Mouse (Mus musculus): ENCODE measurements at regions not wholly inside any gene's neighbourhood (a gene's known extent, or its start where the extent isn't known, plus 50 kb on each side); places are given as distances from the start of the nearest gene placed in this dataset.

DNA sequence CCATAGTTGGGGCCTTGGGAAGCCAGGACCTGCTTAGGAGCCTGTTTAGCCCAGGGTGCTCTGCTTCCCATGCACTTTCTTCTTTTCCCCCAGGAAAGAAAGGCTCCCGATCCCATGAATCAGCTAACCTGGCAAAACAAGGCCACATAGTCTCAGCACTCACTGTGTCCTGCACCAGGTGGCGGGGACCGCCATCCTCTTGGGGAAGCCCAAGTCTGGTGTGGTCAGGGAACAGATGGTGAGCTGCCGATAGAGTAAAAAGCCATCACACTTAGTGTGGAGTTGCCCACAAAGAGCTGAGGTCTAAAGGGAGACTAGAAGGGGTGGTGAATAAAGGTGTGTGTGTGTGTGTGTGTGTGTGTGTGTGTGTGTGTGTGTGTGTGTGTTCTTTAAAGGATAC, 57.0 kb upstream of the Lrpap1 start:
- no peak overlapping the region for H3K4me2 ChIP-seq (ENCODE audit: low read depth, low read length)
- ATAC-seq (ENCODE audit: insufficient read depth, low read depth), result no peak
- no peak for DNase-seq (ENCODE audit: low spot score)
- WGBS, result 93% methylated on average over 4 of the region's 4 CpGs
- no peaks in the 10 kb centered on the region for H3K9me3 ChIP-seq (replicated peaks; ENCODE audit: control insufficient read depth, low read length)
- TF ChIP-seq CTCF (IDR thresholded peaks at IDR 0.05; ENCODE audit: low read depth), result no peak
- no peak for TF ChIP-seq EP300 (IDR thresholded peaks at IDR 0.05; ENCODE audit: low read depth)
- no peaks in the 10 kb centered on the region for H3K27me3 ChIP-seq (ENCODE audit: control insufficient read depth, insufficient read depth, low read length)
- H3K9ac ChIP-seq (replicated peaks; ENCODE audit: low read depth, low read length), result no peak overlapping the region
- H3K36me3 ChIP-seq (replicated peaks; ENCODE audit: control insufficient read depth, insufficient read depth, low read length), result no peaks in the 10 kb centered on the region
- no peak overlapping the region for H3K4me3 ChIP-seq (ENCODE audit: low read depth, low read length)
- peaks cover 19% of the 10 kb centered on the region; the same call in 1 of the 2 replicates for H3K4me1 ChIP-seq (ENCODE audit: control insufficient read depth, insufficient read depth)
- no peak overlapping the region for H3K27ac ChIP-seq (ENCODE audit: low read depth)

DNA sequence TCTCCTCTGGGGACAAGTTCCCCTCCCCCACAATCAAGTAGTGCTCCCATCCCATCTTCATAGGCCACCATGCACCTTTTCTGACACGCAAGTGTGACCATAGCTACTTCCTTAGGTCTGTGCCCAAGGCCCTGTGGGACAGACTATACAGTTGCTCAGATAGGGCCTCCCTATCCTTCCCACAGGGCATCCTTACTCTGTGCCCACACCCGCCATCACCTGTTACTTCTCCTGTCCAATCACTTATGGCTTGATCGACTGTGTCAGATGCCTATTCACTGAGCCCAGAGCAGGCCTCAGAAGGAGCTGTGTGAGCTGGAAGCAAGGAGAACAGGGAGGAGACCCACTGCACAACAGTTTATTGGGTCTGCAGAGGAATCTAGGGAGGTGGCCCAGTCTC, 56.6 kb upstream of the Lrpap1 start:
- WGBS, result 88% methylated on average over 3 of the region's 3 CpGs
- Histone ChIP-seq H3K4me1 (ENCODE audit: control insufficient read depth, insufficient read depth) (peaks cover 19% of the 10 kb centered on the region; the same call in 1 of the 2 replicates), H3K9ac (replicated peaks; ENCODE audit: low read depth, low read length) (no peak overlapping the region), H3K27me3 (ENCODE audit: control insufficient read depth, insufficient read depth, low read length) (no peaks in the 10 kb centered on the region), H3K4me2 (ENCODE audit: low read depth, low read length) (no peak overlapping the region), H3K4me3 (ENCODE audit: low read depth, low read length) (no peak overlapping the region), H3K9me3 (replicated peaks; ENCODE audit: control insufficient read depth, low read length) (no peaks in the 10 kb centered on the region), H3K27ac (ENCODE audit: low read depth) (no peak overlapping the region), H3K36me3 (replicated peaks; ENCODE audit: control insufficient read depth, insufficient read depth, low read length) (no peaks in the 10 kb centered on the region)
- ATAC-seq (ENCODE audit: insufficient read depth, low read depth) (no peak), DNase-seq (ENCODE audit: low spot score) (no peak)
- no peak for TF ChIP-seq EP300 (IDR thresholded peaks at IDR 0.05; ENCODE audit: low read depth)

DNA sequence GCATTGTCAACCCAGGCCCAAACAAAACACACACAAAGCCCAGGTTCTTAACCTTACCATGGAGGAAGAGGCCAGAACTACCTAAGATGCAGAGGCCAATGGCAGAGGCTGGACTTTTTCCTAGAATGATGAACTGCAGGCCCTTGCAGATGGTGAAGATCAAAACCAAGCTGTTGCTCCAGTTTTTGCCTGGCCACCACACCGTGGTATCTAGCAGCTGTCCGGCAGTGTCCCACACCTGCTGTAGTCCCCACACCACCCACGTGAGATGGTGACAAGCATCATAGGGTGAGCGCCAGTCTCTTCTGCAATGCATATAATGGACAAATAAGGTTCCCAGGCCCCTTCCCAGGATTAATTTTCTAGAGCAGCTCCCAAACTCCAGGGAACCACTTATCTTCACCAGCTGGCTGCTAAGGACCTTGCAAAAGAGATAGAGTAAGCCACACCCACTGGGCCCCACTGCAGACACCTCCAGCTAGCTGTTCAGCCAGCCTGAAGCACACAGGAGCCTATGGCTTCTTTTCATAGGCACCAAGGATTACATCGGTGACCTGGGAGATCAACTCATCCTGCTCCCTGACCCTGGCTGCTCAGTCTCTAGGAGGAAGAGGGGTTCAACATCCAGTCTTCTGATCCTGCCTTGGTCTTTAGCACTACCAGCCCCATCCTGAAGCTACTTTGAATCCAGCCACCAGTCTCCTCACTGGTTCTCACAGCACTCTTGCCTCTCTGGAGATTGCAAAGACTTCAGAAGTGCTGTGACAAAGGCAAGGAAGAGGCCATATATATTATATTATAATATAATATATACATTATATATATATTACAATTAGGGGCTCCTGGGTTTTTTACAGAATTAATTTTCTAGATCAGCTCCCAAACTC, 55.6 kb upstream of the Lrpap1 start:
- 63% methylated on average over 5 of the region's 5 CpGs for WGBS
- Histone ChIP-seq H3K27ac (ENCODE audit: low read depth) (no peak overlapping the region), H3K4me1 (ENCODE audit: control insufficient read depth, insufficient read depth) (peaks cover 17% of the 10 kb centered on the region; the same call in 1 of the 2 replicates), H3K9ac (replicated peaks; ENCODE audit: low read depth, low read length) (no peak overlapping the region), H3K36me3 (replicated peaks; ENCODE audit: control insufficient read depth, insufficient read depth, low read length) (no peaks in the 10 kb centered on the region), H3K4me2 (ENCODE audit: low read depth, low read length) (no peak overlapping the region), H3K27me3 (ENCODE audit: control insufficient read depth, insufficient read depth, low read length) (no peaks in the 10 kb centered on the region), H3K9me3 (replicated peaks; ENCODE audit: control insufficient read depth, low read length) (no peaks in the 10 kb centered on the region), H3K4me3 (ENCODE audit: low read depth, low read length) (no peak overlapping the region)
- TF ChIP-seq CTCF (IDR thresholded peaks at IDR 0.05; ENCODE audit: low read depth) (no peak), EP300 (IDR thresholded peaks at IDR 0.05; ENCODE audit: low read depth) (no peak)
- DNase-seq (ENCODE audit: low spot score) (no peak), ATAC-seq (ENCODE audit: insufficient read depth, low read depth) (no peak)

DNA sequence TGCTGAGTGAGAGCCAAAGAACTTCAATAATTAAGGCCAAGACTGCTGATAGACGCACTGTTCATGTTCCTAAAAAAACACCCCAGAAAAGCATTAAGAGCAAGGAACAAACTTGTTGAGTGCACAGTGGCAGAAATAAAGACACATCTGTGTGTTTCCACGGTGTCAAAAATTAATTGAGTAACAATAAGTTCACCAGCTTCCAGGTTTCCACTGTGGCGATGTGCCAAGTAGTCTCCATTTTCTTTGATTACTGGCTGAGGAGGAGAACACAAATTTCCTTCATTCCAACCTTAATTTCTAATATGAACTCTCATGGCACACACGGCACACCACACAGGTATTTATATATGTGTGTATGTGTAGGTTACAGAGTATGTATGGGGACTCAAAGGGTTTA, 54.3 kb upstream of the Lrpap1 start:
- H3K27me3 ChIP-seq (ENCODE audit: control insufficient read depth, insufficient read depth, low read length), result no peaks in the 10 kb centered on the region
- H3K4me3 ChIP-seq (ENCODE audit: low read depth, low read length), result no peak overlapping the region
- no peak overlapping the region for H3K27ac ChIP-seq (ENCODE audit: low read depth)
- H3K9ac ChIP-seq (replicated peaks; ENCODE audit: low read depth, low read length), result no peak overlapping the region
- H3K9me3 ChIP-seq (replicated peaks; ENCODE audit: control insufficient read depth, low read length), result no peaks in the 10 kb centered on the region
- H3K36me3 ChIP-seq (replicated peaks; ENCODE audit: control insufficient read depth, insufficient read depth, low read length), result no peaks in the 10 kb centered on the region
- no peak for DNase-seq (ENCODE audit: low spot score)
- peaks cover 7% of the 10 kb centered on the region; the same call in 1 of the 2 replicates for H3K4me1 ChIP-seq (ENCODE audit: control insufficient read depth, insufficient read depth)
- TF ChIP-seq EP300 (IDR thresholded peaks at IDR 0.05; ENCODE audit: low read depth) (no peak), CTCF (IDR thresholded peaks at IDR 0.05; ENCODE audit: low read depth) (no peak)
- H3K4me2 ChIP-seq (ENCODE audit: low read depth, low read length), result no peak overlapping the region
- WGBS, result 67% methylated on average over 4 of the region's 4 CpGs
- ATAC-seq (ENCODE audit: insufficient read depth, low read depth), result no peak

DNA sequence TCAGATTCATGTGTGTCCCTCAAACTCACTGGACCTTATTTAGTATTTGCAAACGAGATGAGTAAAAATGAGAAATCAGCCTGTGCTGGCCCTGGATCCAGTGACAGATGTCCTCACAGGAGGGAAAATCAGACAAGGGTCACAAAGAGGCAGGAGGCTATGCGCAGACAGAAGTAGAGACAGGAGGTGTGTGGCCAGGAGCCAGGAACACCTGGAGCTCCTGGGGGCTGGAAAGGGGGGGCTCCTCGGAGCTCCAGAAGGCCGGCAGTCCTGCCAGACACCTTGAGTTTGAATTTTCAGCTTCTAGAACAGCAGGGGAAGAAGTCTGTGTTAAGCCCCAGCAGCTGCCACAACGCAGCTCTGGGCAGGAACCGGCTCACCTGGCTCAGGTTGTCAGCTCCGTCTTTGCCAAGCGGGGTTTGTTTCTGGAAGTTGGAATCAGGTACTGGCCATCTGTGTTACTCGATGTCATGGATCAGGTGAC, 53.7 kb upstream of the Lrpap1 start:
- WGBS, result 57% methylated on average over 9 of the region's 9 CpGs
- DNase-seq (ENCODE audit: low spot score), result no peak
- no peak overlapping the region for H3K9ac ChIP-seq (replicated peaks; ENCODE audit: low read depth, low read length)
- TF ChIP-seq EP300 (IDR thresholded peaks at IDR 0.05; ENCODE audit: low read depth) (no peak), CTCF (IDR thresholded peaks at IDR 0.05; ENCODE audit: low read depth) (no peak)
- no peaks in the 10 kb centered on the region for H3K9me3 ChIP-seq (replicated peaks; ENCODE audit: control insufficient read depth, low read length)
- no peak for ATAC-seq (ENCODE audit: insufficient read depth, low read depth)
- H3K4me2 ChIP-seq (ENCODE audit: low read depth, low read length), result no peak overlapping the region
- no peaks in the 10 kb centered on the region for H3K27me3 ChIP-seq (ENCODE audit: control insufficient read depth, insufficient read depth, low read length)
- peaks cover 7% of the 10 kb centered on the region; the same call in 1 of the 2 replicates for H3K4me1 ChIP-seq (ENCODE audit: control insufficient read depth, insufficient read depth)
- no peak overlapping the region for H3K27ac ChIP-seq (ENCODE audit: low read depth)
- no peaks in the 10 kb centered on the region for H3K36me3 ChIP-seq (replicated peaks; ENCODE audit: control insufficient read depth, insufficient read depth, low read length)
- H3K4me3 ChIP-seq (ENCODE audit: low read depth, low read length), result no peak overlapping the region
